Mouse (Mus musculus) cerebellum, adult 2 months (tissue): ENCODE data around the gene BC017158.

ENCODE experiments used
- CTCF ChIP-seq: fragments of 200-500 bp; IDR thresholded peaks from 2 replicates; pipeline ENCODE4 v1.5.1; 2011; ENCODE audit warnings: low read depth, mild to moderate bottlenecking, control low read depth, low read length, moderate library complexity, borderline replicate concordance; ENCODE audit not compliant: insufficient read depth
- POLR2A ChIP-seq: fragments of 200-500 bp; IDR thresholded peaks from 2 replicates; pipeline ENCODE4 v1.6.1; 2011; ENCODE audit warnings: low read length, control low read depth, borderline replicate concordance; ENCODE audit not compliant: insufficient read depth

GRCm38 (mm10) chr7:128238991-128239390 is 59.0 kb downstream of the BC017158 start:
- no peak for TF ChIP-seq CTCF
- no peak for TF ChIP-seq POLR2A
